Mouse (Mus musculus): Measurements from ENCODE around the gene Ccdc82. TPM values are rescaled to one million over a fixed set of nuclear protein-coding genes. Genes with fewer than 3 reads are reported as not detected.

Ccdc82 gene
- total RNA-seq, 1 experiment, result 1.6 TPM

DNA sequence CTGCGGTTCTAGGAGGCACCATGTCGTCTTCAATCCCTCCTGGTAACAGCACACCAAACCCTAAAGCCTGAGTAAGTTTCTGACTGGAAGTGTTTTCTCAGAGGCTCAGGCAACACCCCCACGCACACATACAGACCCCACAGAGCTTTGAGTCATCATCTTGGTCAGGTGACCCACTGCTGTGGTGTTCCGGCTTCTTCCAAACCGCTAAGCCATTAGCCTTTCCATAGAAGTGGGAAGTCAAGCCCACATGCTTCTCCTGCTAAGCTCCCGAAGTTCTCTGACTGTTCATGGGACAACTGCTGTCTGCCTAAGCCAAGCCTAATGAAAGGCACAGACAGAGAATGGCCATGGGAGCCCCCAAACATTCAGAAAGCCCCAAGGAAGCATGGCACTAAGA, 52.4 kb downstream of the Ccdc82 start:
- H3K4me3 ChIP-seq (ENCODE audit: insufficient read depth in 1 of 2, low read depth in 1 of 2, low read length in 2 of 2, poor library complexity in 1 of 2, severe bottlenecking in 1 of 2), result no peak overlapping the region
- DNase-seq (ENCODE audit: low read depth, low spot score), result no peak
- TF ChIP-seq CHD2 (IDR thresholded peaks at IDR 0.05; ENCODE audit: low read depth, low read length), result no peak
- no peak for TF ChIP-seq HCFC1 (IDR thresholded peaks at IDR 0.05; ENCODE audit: borderline replicate concordance, insufficient read depth, low read length)
- TF ChIP-seq ZNF384 (IDR thresholded peaks at IDR 0.05; ENCODE audit: low read depth, low read length), result no peak
- no peak for TF ChIP-seq ZC3H11A (IDR thresholded peaks at IDR 0.05; ENCODE audit: borderline replicate concordance, low read depth, low read length)
- no peak for TF ChIP-seq MAFK (IDR thresholded peaks at IDR 0.05; ENCODE audit: insufficient read depth, low read depth, low read length)
- in situ Hi-C loops (cut with MboI; ENCODE audit: low sequenced_read_pairs in 2 of 2, unreplicated experiment in 2 of 2), result no loop called here
- no peak overlapping the region for H3K27ac ChIP-seq (ENCODE audit: insufficient read depth, low read depth, low read length, poor library complexity, severe bottlenecking)
- H3K36me3 ChIP-seq (ENCODE audit: control insufficient read depth, insufficient read depth, low read length, poor library complexity, severe bottlenecking), result no peaks in the 10 kb centered on the region
- peaks cover 3 to 6% of the 10 kb centered on the region in 2 experiments; a peak in 2 of 4 replicates for H3K4me1 ChIP-seq (ENCODE audit: control insufficient read depth in 2 of 2, insufficient read depth in 2 of 2, low read length in 2 of 2, poor library complexity in 1 of 2)
- no peak overlapping the region for H3K9ac ChIP-seq (ENCODE audit: insufficient read depth, low read depth, low read length, poor library complexity, severe bottlenecking)
- no peaks in the 10 kb centered on the region for H3K9me3 ChIP-seq (ENCODE audit: control insufficient read depth, insufficient read depth, low read depth, low read length)

DNA sequence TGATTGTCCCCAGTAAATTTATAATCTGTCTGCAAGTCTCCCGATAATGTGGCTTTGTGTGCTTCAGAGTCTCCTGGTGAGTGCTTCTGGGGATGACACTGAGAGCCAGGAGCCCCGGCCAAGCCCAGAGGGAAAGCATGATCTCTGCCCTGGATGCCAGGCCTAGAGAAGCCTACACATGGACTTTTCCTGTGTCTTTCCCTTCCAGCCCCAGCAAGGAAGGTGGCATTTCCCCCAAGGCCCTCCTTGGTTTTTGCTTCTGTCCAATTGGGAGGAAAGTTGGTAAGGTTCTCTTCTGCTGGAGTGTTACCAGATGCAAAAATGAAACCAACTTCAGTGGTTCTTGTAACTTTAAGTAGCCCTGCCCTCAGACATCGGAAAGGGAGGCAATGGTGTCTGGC, 53.3 kb downstream of the Ccdc82 start:
- Histone ChIP-seq H3K9ac (ENCODE audit: insufficient read depth, low read depth, low read length, poor library complexity, severe bottlenecking) (no peak overlapping the region), H3K36me3 (ENCODE audit: control insufficient read depth, insufficient read depth, low read length, poor library complexity, severe bottlenecking) (no peaks in the 10 kb centered on the region), H3K9me3 (ENCODE audit: control insufficient read depth, insufficient read depth, low read depth, low read length) (no peaks in the 10 kb centered on the region), H3K27ac (ENCODE audit: insufficient read depth, low read depth, low read length, poor library complexity, severe bottlenecking) (no peak overlapping the region), H3K4me3 (ENCODE audit: insufficient read depth in 1 of 2, low read depth in 1 of 2, low read length in 2 of 2, poor library complexity in 1 of 2, severe bottlenecking in 1 of 2) (no peak overlapping the region), H3K4me1 (ENCODE audit: control insufficient read depth in 2 of 2, insufficient read depth in 2 of 2, low read length in 2 of 2, poor library complexity in 1 of 2) (peaks cover 3 to 6% of the 10 kb centered on the region in 2 experiments; a peak in 2 of 4 replicates)
- no peak for DNase-seq (ENCODE audit: low read depth, low spot score)
- in situ Hi-C loops (cut with MboI; ENCODE audit: low sequenced_read_pairs in 2 of 2, unreplicated experiment in 2 of 2), result no loop called here
- TF ChIP-seq ZNF384 (IDR thresholded peaks at IDR 0.05; ENCODE audit: low read depth, low read length) (no peak), CHD2 (IDR thresholded peaks at IDR 0.05; ENCODE audit: low read depth, low read length) (no peak), HCFC1 (IDR thresholded peaks at IDR 0.05; ENCODE audit: borderline replicate concordance, insufficient read depth, low read length) (no peak), ZC3H11A (IDR thresholded peaks at IDR 0.05; ENCODE audit: borderline replicate concordance, low read depth, low read length) (no peak), MAFK (IDR thresholded peaks at IDR 0.05; ENCODE audit: insufficient read depth, low read depth, low read length) (no peak)

DNA sequence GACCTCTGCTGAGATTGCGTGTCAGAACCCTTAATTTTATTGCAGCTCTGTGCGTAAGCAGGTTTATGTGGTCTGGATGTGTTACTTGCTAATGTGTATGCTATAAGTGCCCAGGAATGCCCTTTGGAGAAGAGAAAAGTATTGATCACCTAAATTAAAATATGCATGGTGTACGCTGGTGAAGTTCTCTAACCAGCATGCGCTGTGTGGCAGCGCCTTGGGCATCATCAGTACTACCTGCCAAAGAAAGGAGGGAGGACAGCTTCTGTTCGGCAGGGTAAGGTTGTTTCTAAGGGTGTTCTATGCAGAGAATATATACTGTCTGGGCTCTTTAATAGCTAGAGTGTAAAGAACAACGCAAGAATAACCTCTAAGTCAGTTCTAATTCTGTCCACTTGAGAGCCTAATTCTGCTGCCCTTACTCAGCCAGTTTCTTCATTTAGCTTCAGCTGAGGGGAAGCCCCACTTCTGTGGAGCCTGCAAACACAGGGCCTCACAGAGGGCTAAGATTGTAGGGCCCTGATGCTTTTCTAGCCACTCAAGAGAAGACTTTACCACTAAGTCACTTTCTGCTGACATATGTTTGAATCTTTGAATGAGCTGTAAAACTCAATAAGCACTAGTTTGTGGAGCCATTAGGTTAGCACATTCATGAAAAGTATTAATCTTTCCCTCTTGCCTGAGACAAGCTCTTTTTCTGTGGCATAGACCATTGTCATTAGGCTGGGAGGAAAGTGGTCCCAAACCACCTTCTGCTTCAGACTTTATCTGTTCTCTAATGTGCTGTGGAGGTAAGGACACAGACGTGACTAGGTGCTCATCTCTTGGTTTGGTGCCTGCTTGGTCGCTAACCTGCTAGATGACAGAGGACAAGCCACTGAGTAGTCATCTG, 54.4 kb downstream of the Ccdc82 start:
- Histone ChIP-seq H3K4me3 (ENCODE audit: insufficient read depth in 1 of 2, low read depth in 1 of 2, low read length in 2 of 2, poor library complexity in 1 of 2, severe bottlenecking in 1 of 2) (no peak overlapping the region), H3K9me3 (ENCODE audit: control insufficient read depth, insufficient read depth, low read depth, low read length) (no peaks in the 10 kb centered on the region)

DNA sequence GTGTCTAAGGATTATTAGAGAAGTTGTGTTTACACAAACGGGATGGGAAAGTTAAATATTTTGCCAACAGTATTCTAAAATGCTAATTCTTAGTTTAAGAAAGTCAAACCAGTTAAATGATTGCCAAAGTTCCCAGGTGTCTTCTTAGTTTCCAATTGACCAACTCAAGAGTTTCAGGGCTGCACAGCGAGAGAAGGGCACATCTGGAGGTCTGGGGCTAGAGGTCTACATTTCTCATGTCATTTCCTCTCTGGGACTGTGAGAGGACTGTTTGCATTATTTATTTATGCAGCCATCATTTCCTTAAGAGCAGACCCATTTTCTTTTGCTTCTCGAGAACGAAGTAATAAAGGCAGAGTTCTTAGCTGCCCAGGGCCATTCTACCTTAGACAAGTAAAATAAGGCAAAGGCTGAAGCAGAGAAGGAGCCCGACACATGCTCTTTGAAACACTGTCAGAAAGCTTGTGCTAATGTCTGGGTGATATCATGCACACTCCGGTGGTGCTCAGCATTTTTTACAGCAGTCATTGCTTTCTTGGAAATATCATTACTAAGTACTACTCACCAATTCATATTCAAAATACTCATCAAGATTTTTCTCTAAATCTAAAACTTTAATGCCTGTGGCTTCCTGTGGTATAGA, 55.5 kb downstream of the Ccdc82 start:
- in situ Hi-C loops (cut with MboI; ENCODE audit: low sequenced_read_pairs in 2 of 2, unreplicated experiment in 2 of 2), result no loop called here
- DNase-seq (ENCODE audit: low read depth, low spot score), result no peak
- Histone ChIP-seq H3K4me3 (ENCODE audit: insufficient read depth in 1 of 2, low read depth in 1 of 2, low read length in 2 of 2, poor library complexity in 1 of 2, severe bottlenecking in 1 of 2) (no peak overlapping the region), H3K36me3 (ENCODE audit: control insufficient read depth, insufficient read depth, low read length, poor library complexity, severe bottlenecking) (no peaks in the 10 kb centered on the region), H3K9ac (ENCODE audit: insufficient read depth, low read depth, low read length, poor library complexity, severe bottlenecking) (no peak overlapping the region), H3K9me3 (ENCODE audit: control insufficient read depth, insufficient read depth, low read depth, low read length) (no peaks in the 10 kb centered on the region), H3K4me1 (ENCODE audit: control insufficient read depth in 2 of 2, insufficient read depth in 2 of 2, low read length in 2 of 2, poor library complexity in 1 of 2) (peaks cover 0 to 5% of the 10 kb centered on the region in 2 experiments; a peak in 1 of 4 replicates), H3K27ac (ENCODE audit: insufficient read depth, low read depth, low read length, poor library complexity, severe bottlenecking) (no peak overlapping the region)
- TF ChIP-seq ZNF384 (IDR thresholded peaks at IDR 0.05; ENCODE audit: low read depth, low read length), result no peak
- no peak for TF ChIP-seq CHD2 (IDR thresholded peaks at IDR 0.05; ENCODE audit: low read depth, low read length)
- TF ChIP-seq ZC3H11A (IDR thresholded peaks at IDR 0.05; ENCODE audit: borderline replicate concordance, low read depth, low read length), result no peak
- no peak for TF ChIP-seq HCFC1 (IDR thresholded peaks at IDR 0.05; ENCODE audit: borderline replicate concordance, insufficient read depth, low read length)
- no peak for TF ChIP-seq MAFK (IDR thresholded peaks at IDR 0.05; ENCODE audit: insufficient read depth, low read depth, low read length)

More for the DNA sequence above, 54.4 kb downstream of the Ccdc82 start:
- no peak for DNase-seq (ENCODE audit: low read depth, low spot score)
- H3K4me1 ChIP-seq (ENCODE audit: control insufficient read depth in 2 of 2, insufficient read depth in 2 of 2, low read length in 2 of 2, poor library complexity in 1 of 2), result peaks cover 0 to 6% of the 10 kb centered on the region in 2 experiments; a peak in 2 of 4 replicates
- in situ Hi-C loops (cut with MboI; ENCODE audit: low sequenced_read_pairs in 2 of 2, unreplicated experiment in 2 of 2), result no loop called here
- no peak overlapping the region for H3K27ac ChIP-seq (ENCODE audit: insufficient read depth, low read depth, low read length, poor library complexity, severe bottlenecking)
- no peak overlapping the region for H3K9ac ChIP-seq (ENCODE audit: insufficient read depth, low read depth, low read length, poor library complexity, severe bottlenecking)
- TF ChIP-seq CHD2 (IDR thresholded peaks at IDR 0.05; ENCODE audit: low read depth, low read length) (no peak), ZC3H11A (IDR thresholded peaks at IDR 0.05; ENCODE audit: borderline replicate concordance, low read depth, low read length) (no peak)
- H3K36me3 ChIP-seq (ENCODE audit: control insufficient read depth, insufficient read depth, low read length, poor library complexity, severe bottlenecking), result no peaks in the 10 kb centered on the region

Measured in ES-E14 (cell line).